Mouse (Mus musculus) megakaryocyte-erythroid progenitor cell, adult 5-6 weeks (primary cell): Measurements from ENCODE around the gene Hells. TPM values are rescaled to one million over a fixed set of nuclear protein-coding genes. Genes with fewer than 3 reads are reported as not detected.

Experiments
- ATAC-seq: replicated peaks from 2 replicates; pipeline ENCODE4 v1.8.0; 2016; ENCODE audit warnings: mild to moderate bottlenecking, inconsistent platforms; ENCODE audit not compliant: severe bottlenecking, poor library complexity, low FRiP score, low TSS enrichment
- total RNA-seq, 2 experiments: library from RNA; stranded (forward) in 1 of 2; stranded (reverse) in 1 of 2; fragments of 200-1000, 215-1000 nt in 1 of 2; fragments of >200 nt in 1 of 2; fragmentation: Nextera tagmentation in 1 of 2; gene quantifications; 2 replicates each; pipeline ENCODE4 v1.2.3; 2014 to 2017

Hells gene
- total RNA-seq, 2 experiments from 2014 or later: 61.1 to 77.3 TPM

- no peak for ATAC-seq
Measured at GRCm38 (mm10) chr19:39005132-39005531, 74.4 kb downstream of the Hells start.

DNA sequence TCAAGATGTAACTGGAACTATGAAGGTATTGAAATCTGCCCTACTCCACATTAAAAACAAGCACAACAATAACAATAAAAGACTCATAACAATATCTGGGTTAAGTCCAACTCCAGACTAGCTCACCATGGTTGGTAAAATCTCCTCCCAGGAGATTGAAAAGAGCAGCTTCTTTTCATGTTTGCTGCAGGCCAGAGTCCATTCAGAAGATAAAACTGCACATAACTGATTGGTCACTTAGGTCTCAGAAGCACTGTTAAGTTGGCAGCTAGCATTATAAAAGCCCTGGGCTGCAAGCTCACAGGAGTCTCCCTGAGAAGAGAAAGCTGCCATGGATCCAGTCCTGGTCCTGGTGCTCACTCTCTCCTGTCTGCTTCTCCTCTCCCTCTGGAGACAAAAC, 76.0 kb downstream of the Hells start, which contains the start of gene Cyp2c55:
TSS of gene Cyp2c55 (plus strand) at position 305 of the 400 bp plus-strand sequence.
- ATAC-seq: no peak

Other genes with a start within 250 kb of the Hells start
- gene Noc3l, start 111.7 kb upstream of the Hells start, total RNA-seq (2014; fragmentation: Nextera tagmentation): 24.3 and 34.6 TPM in 2 replicates
- 60.5 and 71.2 TPM in 2 replicates for gene Noc3l, start 111.7 kb upstream of the Hells start, total RNA-seq (2017)
- 1.9 and 4.3 TPM in 2 replicates for gene Tbc1d12, start 94.3 kb upstream of the Hells start, total RNA-seq (2014; fragmentation: Nextera tagmentation)
- gene Tbc1d12, start 94.3 kb upstream of the Hells start, total RNA-seq (2017): 4.2 and 4.5 TPM in 2 replicates
- gene Cyp2c55, start 76.1 kb downstream of the Hells start, total RNA-seq (2014; fragmentation: Nextera tagmentation): not detected in 2 replicates
- gene Cyp2c55, start 76.1 kb downstream of the Hells start, total RNA-seq (2017): not detected in 2 replicates
- not detected in 2 replicates for gene Cyp2c65, start 130.1 kb downstream of the Hells start, total RNA-seq (2014; fragmentation: Nextera tagmentation)
- gene Cyp2c65, start 130.1 kb downstream of the Hells start, total RNA-seq (2017): not detected in 2 replicates
- not detected in 2 replicates for gene Cyp2c66, start 183.0 kb downstream of the Hells start, total RNA-seq (2014; fragmentation: Nextera tagmentation)
- gene Cyp2c66, start 183.0 kb downstream of the Hells start, total RNA-seq (2017): not detected in 2 replicates